Mouse (Mus musculus) kidney, adult 2 months (tissue): ENCODE results near the gene Opa3.
A peak's percentile ranks its signal among the peaks of the same experiment; 100 is the strongest.

Source experiments
- CTCF ChIP-seq: fragments of 200-500 bp; conservative IDR thresholded peaks from 2 replicates; pipeline ENCODE4 v1.5.1; 2011; ENCODE audit warnings: low read depth, mild to moderate bottlenecking, control low read depth, low read length, moderate library complexity, mixed read lengths; ENCODE audit not compliant: insufficient read depth, insufficient read length
- POLR2A ChIP-seq: fragments of 200-500 bp; IDR thresholded peaks from one replicate; pipeline ENCODE4 v1.6.1; 2011; ENCODE audit warnings: low read depth, low read length, control low read depth

GRCm38 (mm10) chr7:19276253-19276652, 48.1 kb downstream of the Opa3 start:
- TF ChIP-seq POLR2A: no peak
- peak; percentile 55 for TF ChIP-seq CTCF
